Mouse (Mus musculus) lung, adult 2 months (tissue): Measurements from ENCODE around the gene Coq10a.

ENCODE experiments used
- CTCF ChIP-seq: fragments of 200-500 bp; IDR thresholded peaks from 2 replicates; pipeline ENCODE4 v1.5.1; 2011; ENCODE audit warnings: mild to moderate bottlenecking, low read length, control low read depth; ENCODE audit not compliant: insufficient read depth
- POLR2A ChIP-seq: fragments of 200-500 bp; IDR thresholded peaks from 2 replicates; pipeline ENCODE4 v1.6.1; 2011; ENCODE audit warnings: low read depth, mild to moderate bottlenecking, control low read depth, low read length, borderline replicate concordance; ENCODE audit errors: extremely low read depth

GRCm38 (mm10) chr10:128378462-128378861 is 9.7 kb upstream of the Coq10a start:
- no peak for TF ChIP-seq CTCF
- TF ChIP-seq POLR2A = no peak
